Mouse (Mus musculus): ENCODE results near the gene Dennd5b. TPM values are rescaled to one million over a fixed set of nuclear protein-coding genes. Genes with fewer than 3 reads are reported as not detected.
"Not testable (repeated sequence)": the region's sequence is repeated elsewhere in the genome, so short reads cannot be mapped to it uniquely, and the experiment has no call there.

Gene Dennd5b
- polyA plus RNA-seq, 1 experiment from 2014 or later, result 11.0 TPM

- DNase-seq (ENCODE audit: low spot score) (no peak), ATAC-seq (replicated peaks; ENCODE audit: low FRiP score) (no peak)
- H3K4me3 ChIP-seq (ENCODE audit: low read depth, low read length), result no peak overlapping the region
- no peak overlapping the region for H3K9ac ChIP-seq (ENCODE audit: low read depth, low read length)
- H3K27me3 ChIP-seq (replicated peaks; ENCODE audit: control insufficient read depth, insufficient read depth, low read length), result no peaks in the 10 kb centered on the region
- no peak overlapping the region for H3K27ac ChIP-seq (ENCODE audit: low read depth, low read length)
- H3K4me1 ChIP-seq (replicated peaks; ENCODE audit: control insufficient read depth, insufficient read depth, low read length), result peaks cover 23% of the 10 kb centered on the region
- H3K9me3 ChIP-seq (ENCODE audit: control insufficient read depth, low read length), result no peaks in the 10 kb centered on the region
- H3K36me3 ChIP-seq (ENCODE audit: control insufficient read depth, insufficient read depth, low read length), result peaks cover 5% of the 10 kb centered on the region; the same call in 1 of the 2 replicates
- H3K4me2 ChIP-seq, result no peak overlapping the region
- 82% methylated on average over 4 of the region's 4 CpGs for WGBS
Measured at GRCm38 (mm10) chr6:148942406-148942805, 159.1 kb downstream of the Dennd5b start.

GRCm38 (mm10) chr6:148941880-148942279 lies 159.6 kb downstream of the Dennd5b start:
- Histone ChIP-seq H3K36me3 (ENCODE audit: control insufficient read depth, insufficient read depth, low read length) (peaks cover 5% of the 10 kb centered on the region; the same call in 1 of the 2 replicates), H3K27ac (ENCODE audit: low read depth, low read length) (no peak overlapping the region), H3K4me2 (no peak overlapping the region), H3K4me3 (ENCODE audit: low read depth, low read length) (no peak overlapping the region), H3K27me3 (replicated peaks; ENCODE audit: control insufficient read depth, insufficient read depth, low read length) (no peaks in the 10 kb centered on the region), H3K4me1 (replicated peaks; ENCODE audit: control insufficient read depth, insufficient read depth, low read length) (peaks cover 20% of the 10 kb centered on the region), H3K9me3 (ENCODE audit: control insufficient read depth, low read length) (no peaks in the 10 kb centered on the region), H3K9ac (ENCODE audit: low read depth, low read length) (no peak overlapping the region)
- 64% methylated on average over 5 of the region's 5 CpGs for WGBS
- ATAC-seq (replicated peaks; ENCODE audit: low FRiP score), result no peak
- DNase-seq (ENCODE audit: low spot score), result no peak

GRCm38 (mm10) chr6:148940383-148940782 lies 161.1 kb downstream of the Dennd5b start:
- H3K36me3 ChIP-seq (ENCODE audit: control insufficient read depth, insufficient read depth, low read length); ATAC-seq (replicated peaks; ENCODE audit: low FRiP score); H3K27me3 ChIP-seq (replicated peaks; ENCODE audit: control insufficient read depth, insufficient read depth, low read length); H3K4me2 ChIP-seq; H3K9ac ChIP-seq (ENCODE audit: low read depth, low read length); H3K27ac ChIP-seq (ENCODE audit: low read depth, low read length); H3K4me3 ChIP-seq (ENCODE audit: low read depth, low read length); DNase-seq (ENCODE audit: low spot score); H3K9me3 ChIP-seq (ENCODE audit: control insufficient read depth, low read length): not testable (repeated sequence)
- WGBS, result 84% methylated on average over 2 of the region's 3 CpGs
- H3K4me1 ChIP-seq (replicated peaks; ENCODE audit: control insufficient read depth, insufficient read depth, low read length), result peaks cover 21% of the 10 kb centered on the region

Other genes with a start within 250 kb of the Dennd5b start
- 7.9 and 10.3 TPM in 2 replicates for gene Caprin2, start 205.4 kb downstream of the Dennd5b start, polyA plus RNA-seq (2014; fragmentation: Nextera tagmentation; extraction: Ambion mirVana)
- 102 and 104 TPM in 2 replicates for gene Sinhcaf, start 155.2 kb downstream of the Dennd5b start, polyA plus RNA-seq (2014; fragmentation: Nextera tagmentation; extraction: Ambion mirVana)
- not detected in 2 replicates for gene Gm10203, start 28.5 kb upstream of the Dennd5b start, polyA plus RNA-seq (2014; fragmentation: Nextera tagmentation; extraction: Ambion mirVana)
- 14.2 and 14.9 TPM in 2 replicates for gene Etfbkmt, start 38.2 kb upstream of the Dennd5b start, polyA plus RNA-seq (2014; fragmentation: Nextera tagmentation; extraction: Ambion mirVana)
- 12.8 and 14.4 TPM in 2 replicates for gene Amn1, start 87.0 kb upstream of the Dennd5b start, polyA plus RNA-seq (2014; fragmentation: Nextera tagmentation; extraction: Ambion mirVana)
- 37.7 and 37.8 TPM in 2 replicates for gene Resf1, start 207.7 kb upstream of the Dennd5b start, polyA plus RNA-seq (2014; fragmentation: Nextera tagmentation; extraction: Ambion mirVana)

Data from liver, embryonic 11.5 days (tissue).